Mouse (Mus musculus): ENCODE data around the gene Isx. TPM values are rescaled to one million over a fixed set of nuclear protein-coding genes. Genes with fewer than 3 reads are reported as not detected.

Gene Isx
- polyA plus RNA-seq, 1 experiment from 2014 or later, result not detected

GRCm38 (mm10) chr8:74910708-74911107, 37.7 kb downstream of the Isx start:
- H3K9me3 ChIP-seq (ENCODE audit: control insufficient read depth, low read length), result no peaks in the 10 kb centered on the region
- H3K27me3 ChIP-seq (ENCODE audit: control insufficient read depth, insufficient read depth, low read length), result no peaks in the 10 kb centered on the region
- no peak overlapping the region for H3K4me2 ChIP-seq (replicated peaks; ENCODE audit: low read depth, low read length)
- 94% methylated on average over 1 of the region's 1 CpGs for WGBS
- H3K36me3 ChIP-seq (ENCODE audit: control insufficient read depth, insufficient read depth, low read length), result no peaks in the 10 kb centered on the region
- H3K4me3 ChIP-seq (ENCODE audit: low read length), result no peak overlapping the region
- no peaks in the 10 kb centered on the region for H3K4me1 ChIP-seq (ENCODE audit: control insufficient read depth, insufficient read depth, low read length)
- no peak for ATAC-seq (ENCODE audit: low FRiP score, low TSS enrichment)
- no peak overlapping the region for H3K9ac ChIP-seq (ENCODE audit: low read depth, low read length)
- H3K27ac ChIP-seq (ENCODE audit: low read depth, low read length), result no peak overlapping the region

- Histone ChIP-seq H3K27me3 (ENCODE audit: control insufficient read depth, insufficient read depth, low read length) (no peaks in the 10 kb centered on the region), H3K36me3 (ENCODE audit: control insufficient read depth, insufficient read depth, low read length) (no peaks in the 10 kb centered on the region), H3K9ac (ENCODE audit: low read depth, low read length) (no peak overlapping the region), H3K4me2 (replicated peaks; ENCODE audit: low read depth, low read length) (no peak overlapping the region), H3K9me3 (ENCODE audit: control insufficient read depth, low read length) (no peaks in the 10 kb centered on the region), H3K4me1 (ENCODE audit: control insufficient read depth, insufficient read depth, low read length) (no peaks in the 10 kb centered on the region), H3K27ac (ENCODE audit: low read depth, low read length) (no peak overlapping the region), H3K4me3 (ENCODE audit: low read length) (no peak overlapping the region)
- no peak for ATAC-seq (ENCODE audit: low FRiP score, low TSS enrichment)
- WGBS, result 51% methylated on average over 8 of the region's 8 CpGs
Observed at GRCm38 (mm10) chr8:74920691-74921421, 47.9 kb downstream of the Isx start.

GRCm38 (mm10) chr8:74921882-74922518, 49.0 kb downstream of the Isx start:
- Histone ChIP-seq H3K4me3 (ENCODE audit: low read length) (no peak overlapping the region), H3K4me1 (ENCODE audit: control insufficient read depth, insufficient read depth, low read length) (no peaks in the 10 kb centered on the region), H3K9ac (ENCODE audit: low read depth, low read length) (no peak overlapping the region), H3K4me2 (replicated peaks; ENCODE audit: low read depth, low read length) (no peak overlapping the region), H3K9me3 (ENCODE audit: control insufficient read depth, low read length) (no peaks in the 10 kb centered on the region), H3K27ac (ENCODE audit: low read depth, low read length) (no peak overlapping the region), H3K27me3 (ENCODE audit: control insufficient read depth, insufficient read depth, low read length) (no peaks in the 10 kb centered on the region), H3K36me3 (ENCODE audit: control insufficient read depth, insufficient read depth, low read length) (no peaks in the 10 kb centered on the region)
- 69% methylated on average over 4 of the region's 4 CpGs for WGBS
- ATAC-seq (ENCODE audit: low FRiP score, low TSS enrichment), result no peak

- Histone ChIP-seq H3K4me2 (replicated peaks; ENCODE audit: low read depth, low read length) (no peak overlapping the region), H3K9me3 (ENCODE audit: control insufficient read depth, low read length) (no peaks in the 10 kb centered on the region), H3K4me1 (ENCODE audit: control insufficient read depth, insufficient read depth, low read length) (no peaks in the 10 kb centered on the region), H3K27ac (ENCODE audit: low read depth, low read length) (no peak overlapping the region), H3K9ac (ENCODE audit: low read depth, low read length) (no peak overlapping the region), H3K4me3 (ENCODE audit: low read length) (no peak overlapping the region), H3K36me3 (ENCODE audit: control insufficient read depth, insufficient read depth, low read length) (no peaks in the 10 kb centered on the region), H3K27me3 (ENCODE audit: control insufficient read depth, insufficient read depth, low read length) (no peaks in the 10 kb centered on the region)
- WGBS, result 57% methylated on average over 1 of the region's 1 CpGs
- ATAC-seq (ENCODE audit: low FRiP score, low TSS enrichment), result no peak
Observed at GRCm38 (mm10) chr8:74927940-74928339, 55.0 kb downstream of the Isx start.

- Histone ChIP-seq H3K9me3 (ENCODE audit: control insufficient read depth, low read length) (no peaks in the 10 kb centered on the region), H3K36me3 (ENCODE audit: control insufficient read depth, insufficient read depth, low read length) (no peaks in the 10 kb centered on the region), H3K27me3 (ENCODE audit: control insufficient read depth, insufficient read depth, low read length) (no peaks in the 10 kb centered on the region), H3K9ac (ENCODE audit: low read depth, low read length) (no peak overlapping the region), H3K4me3 (ENCODE audit: low read length) (no peak overlapping the region), H3K4me2 (replicated peaks; ENCODE audit: low read depth, low read length) (no peak overlapping the region), H3K4me1 (ENCODE audit: control insufficient read depth, insufficient read depth, low read length) (no peaks in the 10 kb centered on the region), H3K27ac (ENCODE audit: low read depth, low read length) (no peak overlapping the region)
- 27% methylated on average over 3 of the region's 3 CpGs for WGBS
- 0 out of 2 replicates have a peak, but pooled peaks have one; percentile 48 for ATAC-seq (ENCODE audit: low FRiP score, low TSS enrichment)
Observed at GRCm38 (mm10) chr8:74930731-74931130, 57.8 kb downstream of the Isx start.

- Histone ChIP-seq H3K4me3 (ENCODE audit: low read length) (no peak overlapping the region), H3K9ac (ENCODE audit: low read depth, low read length) (no peak overlapping the region), H3K27me3 (ENCODE audit: control insufficient read depth, insufficient read depth, low read length) (no peaks in the 10 kb centered on the region), H3K27ac (ENCODE audit: low read depth, low read length) (no peak overlapping the region), H3K36me3 (ENCODE audit: control insufficient read depth, insufficient read depth, low read length) (no peaks in the 10 kb centered on the region), H3K9me3 (ENCODE audit: control insufficient read depth, low read length) (no peaks in the 10 kb centered on the region), H3K4me1 (ENCODE audit: control insufficient read depth, insufficient read depth, low read length) (no peaks in the 10 kb centered on the region), H3K4me2 (replicated peaks; ENCODE audit: low read depth, low read length) (no peak overlapping the region)
- 19% methylated on average over 6 of the region's 6 CpGs for WGBS
- peak; percentile 81; the same call in 1 of the 2 replicates for ATAC-seq (ENCODE audit: low FRiP score, low TSS enrichment)
Observed at GRCm38 (mm10) chr8:74935308-74935707, 62.3 kb downstream of the Isx start.

- no peak overlapping the region for H3K4me2 ChIP-seq (replicated peaks; ENCODE audit: low read depth, low read length)
- H3K9ac ChIP-seq (ENCODE audit: low read depth, low read length), result no peak overlapping the region
- 80% methylated on average over 2 of the region's 2 CpGs for WGBS
- no peak overlapping the region for H3K27ac ChIP-seq (ENCODE audit: low read depth, low read length)
- no peaks in the 10 kb centered on the region for H3K9me3 ChIP-seq (ENCODE audit: control insufficient read depth, low read length)
- no peak for ATAC-seq (ENCODE audit: low FRiP score, low TSS enrichment)
- no peaks in the 10 kb centered on the region for H3K27me3 ChIP-seq (ENCODE audit: control insufficient read depth, insufficient read depth, low read length)
- no peaks in the 10 kb centered on the region for H3K4me1 ChIP-seq (ENCODE audit: control insufficient read depth, insufficient read depth, low read length)
- H3K36me3 ChIP-seq (ENCODE audit: control insufficient read depth, insufficient read depth, low read length), result no peaks in the 10 kb centered on the region
- H3K4me3 ChIP-seq (ENCODE audit: low read length), result no peak overlapping the region
Observed at GRCm38 (mm10) chr8:74936656-74937055, 63.7 kb downstream of the Isx start.

- no peak overlapping the region for H3K27ac ChIP-seq (ENCODE audit: low read depth, low read length)
- H3K4me1 ChIP-seq (ENCODE audit: control insufficient read depth, insufficient read depth, low read length), result no peaks in the 10 kb centered on the region
- no peak for ATAC-seq (ENCODE audit: low FRiP score, low TSS enrichment)
- no peak overlapping the region for H3K4me2 ChIP-seq (replicated peaks; ENCODE audit: low read depth, low read length)
- no peak overlapping the region for H3K9ac ChIP-seq (ENCODE audit: low read depth, low read length)
- no peaks in the 10 kb centered on the region for H3K36me3 ChIP-seq (ENCODE audit: control insufficient read depth, insufficient read depth, low read length)
- no peaks in the 10 kb centered on the region for H3K27me3 ChIP-seq (ENCODE audit: control insufficient read depth, insufficient read depth, low read length)
- 97% methylated on average over 3 of the region's 3 CpGs for WGBS
- no peak overlapping the region for H3K4me3 ChIP-seq (ENCODE audit: low read length)
- H3K9me3 ChIP-seq (ENCODE audit: control insufficient read depth, low read length), result no peaks in the 10 kb centered on the region
Observed at GRCm38 (mm10) chr8:74942056-74942455, 69.1 kb downstream of the Isx start.

Data from kidney, embryonic 14.5 days (tissue).